Mouse (Mus musculus) neural tube, embryonic 13.5 days (tissue): ENCODE data around the gene Ifnz. TPM values are rescaled to one million over a fixed set of nuclear protein-coding genes. Genes with fewer than 3 reads are reported as not detected.

Experiments
- polyA plus RNA-seq: library from polyadenylated mRNA; unstranded; fragments of >200 nt; fragmentation: Nextera tagmentation; extraction: Ambion mirVana; gene quantifications from 2 replicates; pipeline ENCODE4 v1.2.1, GENCODE M21; 2015

The Ifnz gene
- polyA plus RNA-seq, 1 experiment from 2014 or later, result not detected

Other genes starting within 250 kb of the Ifnz start
- gene Ifna15, start 223.9 kb upstream of the Ifnz start, polyA plus RNA-seq, result not detected in 2 replicates
- not detected in 2 replicates for gene Ifna14, start 210.3 kb upstream of the Ifnz start, polyA plus RNA-seq
- gene Ifna9, start 189.7 kb upstream of the Ifnz start, polyA plus RNA-seq, result not detected in 2 replicates
- not detected in 2 replicates for gene Ifna12, start 178.8 kb upstream of the Ifnz start, polyA plus RNA-seq
- not detected in 2 replicates for gene C87499, start 147.7 kb upstream of the Ifnz start, polyA plus RNA-seq
- gene Ifna13, start 137.7 kb upstream of the Ifnz start, polyA plus RNA-seq, result not detected in 2 replicates
- not detected in 2 replicates for gene Ifna16, start 105.2 kb upstream of the Ifnz start, polyA plus RNA-seq
- gene Ifna2, start 98.2 kb upstream of the Ifnz start, polyA plus RNA-seq, result not detected in 2 replicates
- gene Ifnab, start 90.8 kb upstream of the Ifnz start, polyA plus RNA-seq, result not detected in 2 replicates
- gene Gm26566, start 60.3 kb upstream of the Ifnz start, polyA plus RNA-seq, result 1.3 and 1.5 TPM in 2 replicates
- 126 and 128 TPM in 2 replicates for gene Klhl9, start 59.7 kb upstream of the Ifnz start, polyA plus RNA-seq
- not detected in 2 replicates for gene Gm13271, start 27.3 kb upstream of the Ifnz start, polyA plus RNA-seq
- gene Gm13283, start 22.0 kb upstream of the Ifnz start, polyA plus RNA-seq, result not detected in 2 replicates
- not detected in 2 replicates for gene Gm13290, start 8.3 kb upstream of the Ifnz start, polyA plus RNA-seq
- gene Gm13289, start 5.2 kb upstream of the Ifnz start, polyA plus RNA-seq, result not detected in 2 replicates
- gene Gm13272, start 2.3 kb upstream of the Ifnz start, polyA plus RNA-seq, result not detected in 2 replicates
- not detected in 2 replicates for gene Gm13276, start 3.6 kb downstream of the Ifnz start, polyA plus RNA-seq
- gene Gm13277, start 6.5 kb downstream of the Ifnz start, polyA plus RNA-seq, result not detected in 2 replicates
- gene Gm13278, start 9.4 kb downstream of the Ifnz start, polyA plus RNA-seq, result not detected in 2 replicates
- not detected in 2 replicates for gene Gm13275, start 12.4 kb downstream of the Ifnz start, polyA plus RNA-seq
- not detected in 2 replicates for gene Gm13279, start 15.3 kb downstream of the Ifnz start, polyA plus RNA-seq
- gene Gm13285, start 17.5 kb downstream of the Ifnz start, polyA plus RNA-seq, result 0.32 TPM in 1 of 2 replicates, not detected in the other
- not detected in 2 replicates for gene Gm13287, start 21.1 kb downstream of the Ifnz start, polyA plus RNA-seq
- not detected in 2 replicates for gene Gm13288, start 23.4 kb downstream of the Ifnz start, polyA plus RNA-seq
- gene Ifna7, start 34.1 kb downstream of the Ifnz start, polyA plus RNA-seq, result not detected in 2 replicates
- gene Ifna11, start 37.8 kb downstream of the Ifnz start, polyA plus RNA-seq, result not detected in 2 replicates
- not detected in 2 replicates for gene Ifna6, start 45.3 kb downstream of the Ifnz start, polyA plus RNA-seq
- gene Ifna5, start 53.4 kb downstream of the Ifnz start, polyA plus RNA-seq, result not detected in 2 replicates
- not detected in 2 replicates for gene Ifna4, start 59.7 kb downstream of the Ifnz start, polyA plus RNA-seq
- not detected in 2 replicates for gene Ifna1, start 68.0 kb downstream of the Ifnz start, polyA plus RNA-seq
- not detected in 2 replicates for gene Ifne, start 98.1 kb downstream of the Ifnz start, polyA plus RNA-seq